Mouse (Mus musculus) embryonic fibroblast, embryonic 13.5 days (primary cell): ENCODE results near the gene Elavl3.

Source experiments
- CTCF ChIP-seq: IDR thresholded peaks from 2 replicates; pipeline ENCODE4 v1.5.1; 2011; ENCODE audit warnings: mild to moderate bottlenecking, control low read depth, low read length, moderate library complexity, borderline replicate concordance; ENCODE audit not compliant: insufficient read depth
- POLR2A ChIP-seq: IDR thresholded peaks from 2 replicates; pipeline ENCODE4 v1.6.1; 2011; ENCODE audit warnings: low read depth, mild to moderate bottlenecking, control low read depth, low read length, moderate library complexity

- TF ChIP-seq CTCF, result no peak
- no peak for TF ChIP-seq POLR2A
Measured at GRCm38 (mm10) chr9:22049721-22050270, 2.0 kb downstream of the Elavl3 start.
